ENCODE assay signal across 9 mouse cellular contexts in genomic region chr6:116651437-116652118, GRCm38 (mm10). TPM values are rescaled to one million over a fixed set of nuclear protein-coding genes. Genes with fewer than 3 reads are reported as not detected.
DNase-seq lines count a peak whose midpoint lies in the region; ATAC-seq and TF ChIP-seq lines count a peak whose summit lies in the region.
"Had no signal": no experiment of that assay in that cellular context is flagged by ENCODE, and none has a peak within 500 bp of the region (broad histone marks: within the 10 kb centered on the region; RNA-seq: fewer than 3 reads in every experiment).

No protein-coding gene starts in this region.

- no peak for DNase-seq in layer of hippocampus, adult 2 months (ENCODE audit: low spot score in 2 of 2)
- no peak for DNase-seq in layer of hippocampus, postnatal 14 days (ENCODE audit: low spot score in 2 of 2)
- peak; percentile 58 to 64 for DNase-seq in kidney, adult 8-10 months
- peak; percentile 81 for DNase-seq in lung, postnatal 0 days (ENCODE audit: low spot score)
- DNase-seq in right cerebral cortex, postnatal 10 days (ENCODE audit: low spot score in 2 of 2): no peak
- DNase-seq in embryo, embryonic 10 days (ENCODE audit: low spot score): no peak
- DNase-seq in thymus, postnatal 25 days: no peak

- no peaks in the 10 kb centered on the region for H3K9me3 ChIP-seq in lung, postnatal 0 days (ENCODE audit: low read length)

- peak overlapping the region; percentile 66 for H3K9ac ChIP-seq in lung, postnatal 0 days (replicated peaks; ENCODE audit: low read depth)

- no peaks in the 10 kb centered on the region for H3K27me3 ChIP-seq in lung, postnatal 0 days (replicated peaks; ENCODE audit: insufficient read depth, low read length)

- no peak overlapping the region for H3K27ac ChIP-seq in layer of hippocampus, adult 2 months
- H3K27ac ChIP-seq in lung, postnatal 0 days (ENCODE audit: low read length): peak overlapping the region; percentile 95

- no peak for TF ChIP-seq EP300 in lung, postnatal 0 days (IDR thresholded peaks at IDR 0.05)

- peak; percentile 54 for TF ChIP-seq CTCF in layer of hippocampus, adult 2 months (conservative IDR thresholded peaks at IDR 0.05)
- TF ChIP-seq CTCF in lung, postnatal 0 days (IDR thresholded peaks at IDR 0.05): peak; percentile 86

- peak overlapping the region; percentile 30; the same call in 1 of the 2 replicates for H3K4me3 ChIP-seq in layer of hippocampus, adult 2 months
- H3K4me3 ChIP-seq in lung, postnatal 0 days (ENCODE audit: low read depth, low read length): peak overlapping the region; percentile 50

- peak overlapping the region; percentile 67 for H3K4me2 ChIP-seq in lung, postnatal 0 days (replicated peaks; ENCODE audit: low read depth, low read length)

- peaks cover 19% of the 10 kb centered on the region; the same call in 1 of the 2 replicates for H3K4me1 ChIP-seq in lung, postnatal 0 days (ENCODE audit: insufficient read depth, low read depth, low read length)

- peak; percentile 47 for ATAC-seq in granulocyte monocyte progenitor cell, adult 5-6 weeks (replicated peaks; ENCODE audit: poor library complexity, severe bottlenecking)
- ATAC-seq in lung, postnatal 0 days: peak; percentile 34

- WGBS in lung, postnatal 0 days: 35% methylated on average over 19 of the region's 20 CpGs

- no peaks in the 10 kb centered on the region for H3K36me3 ChIP-seq in lung, postnatal 0 days (ENCODE audit: insufficient read depth, low read length)

RNA-seq across cellular contexts. Expression of gene Depp1, which starts 1.2 kb away (rescaled TPM):
- total RNA-seq in layer of hippocampus, adult 2 months (2021): 1 to 10 TPM in 1 of 2 experiments, under 1 TPM in 1; 0.54 to 1.4 TPM
- 1 to 10 TPM; 2.5 to 4.7 TPM for total RNA-seq in layer of hippocampus, postnatal 14 days (2021)
- total RNA-seq in granulocyte monocyte progenitor cell, adult 5-6 weeks (2014; fragmentation: Nextera tagmentation): not detected in 2 replicates
- total RNA-seq in granulocyte monocyte progenitor cell, adult 5-6 weeks (2017): not detected in 2 replicates
- 79.3 and 86.1 TPM in 2 replicates for polyA plus RNA-seq in lung, postnatal 0 days (2015; fragmentation: Nextera tagmentation; extraction: Ambion mirVana)
- total RNA-seq: MEL had no signal

RNA-seq across cellular contexts. Expression of gene Rassf4, which starts 22.2 kb away (rescaled TPM):
- total RNA-seq in layer of hippocampus, adult 2 months (2021): 1 to 10 TPM; 3.8 to 6.0 TPM
- 1 to 10 TPM; 3.8 to 4.6 TPM for total RNA-seq in layer of hippocampus, postnatal 14 days (2021)
- total RNA-seq in granulocyte monocyte progenitor cell, adult 5-6 weeks (2014; fragmentation: Nextera tagmentation): 78.9 and 79.9 TPM in 2 replicates
- total RNA-seq in granulocyte monocyte progenitor cell, adult 5-6 weeks (2017): 41.0 and 46.8 TPM in 2 replicates
- polyA plus RNA-seq in lung, postnatal 0 days (2015; fragmentation: Nextera tagmentation; extraction: Ambion mirVana): 9.3 and 10.0 TPM in 2 replicates

RNA-seq across cellular contexts. Expression of gene Zfp422, which starts 22.8 kb away (rescaled TPM):
- 10 to 100 TPM; 21.2 to 22.1 TPM for total RNA-seq in layer of hippocampus, adult 2 months (2021)
- 10 to 100 TPM; 23.7 to 26.9 TPM for total RNA-seq in layer of hippocampus, postnatal 14 days (2021)
- total RNA-seq in granulocyte monocyte progenitor cell, adult 5-6 weeks (2014; fragmentation: Nextera tagmentation): 110 and 113 TPM in 2 replicates
- 68.6 and 72.0 TPM in 2 replicates for total RNA-seq in granulocyte monocyte progenitor cell, adult 5-6 weeks (2017)
- polyA plus RNA-seq in lung, postnatal 0 days (2015; fragmentation: Nextera tagmentation; extraction: Ambion mirVana): 58.1 and 64.4 TPM in 2 replicates
- total RNA-seq: MEL had no signal

Comparison
In these comparisons a context has a peak if more than half of its experiments do, and no peak if none do; other contexts are left out.
1. DNase-seq: peak in kidney, adult 8-10 months (2 of 2) and lung, postnatal 0 days (single experiment); none in layer of hippocampus, adult 2 months (0 of 2), layer of hippocampus, postnatal 14 days (0 of 2), right cerebral cortex, postnatal 10 days (0 of 2), embryo, embryonic 10 days (single experiment) and thymus, postnatal 25 days (single experiment).
2. RNA of gene Rassf4, which starts 22.2 kb away (total RNA-seq): 41.0 to 79.9 TPM in granulocyte monocyte progenitor cell, adult 5-6 weeks; 3.8 to 6.0 TPM in layer of hippocampus, adult 2 months and 3.8 to 4.6 TPM in layer of hippocampus, postnatal 14 days; every median in the first group is over 4 times any median in the second.